Mouse (Mus musculus): ENCODE measurements at regions not wholly inside any gene's neighbourhood (a gene's known extent, or its start where the extent isn't known, plus 50 kb on each side); places are given as distances from the start of the nearest gene placed in this dataset.

GRCm38 (mm10) chr2:73998531-73998930 is 87.4 kb upstream of the Atp5g3 start:
- Histone ChIP-seq H3K27ac (ENCODE audit: control insufficient read depth, insufficient read depth, low read depth, low read length, poor library complexity) (no peak overlapping the region), H3K4me1 (ENCODE audit: control insufficient read depth, insufficient read depth, low read length) (no peaks in the 10 kb centered on the region), H3K4me3 (replicated peaks; ENCODE audit: control insufficient read depth, low read depth, low read length) (no peak overlapping the region)
- TF ChIP-seq CTCF (IDR thresholded peaks at IDR 0.05; ENCODE audit: control insufficient read depth, insufficient read depth, low read length) = no peak
- TF ChIP-seq POLR2A (IDR thresholded peaks at IDR 0.05; ENCODE audit: borderline replicate concordance, control insufficient read depth, low read depth, low read length) = no peak
- WGBS = 13% methylated on average over 2 of the region's 2 CpGs

GRCm38 (mm10) chr2:73996986-73997385 is 85.9 kb upstream of the Atp5g3 start:
- no peak for TF ChIP-seq POLR2A (IDR thresholded peaks at IDR 0.05; ENCODE audit: borderline replicate concordance, control insufficient read depth, low read depth, low read length)
- no peak for TF ChIP-seq CTCF (IDR thresholded peaks at IDR 0.05; ENCODE audit: control insufficient read depth, insufficient read depth, low read length)
- Histone ChIP-seq H3K4me3 (replicated peaks; ENCODE audit: control insufficient read depth, low read depth, low read length) (no peak overlapping the region), H3K27ac (ENCODE audit: control insufficient read depth, insufficient read depth, low read depth, low read length, poor library complexity) (no peak overlapping the region), H3K4me1 (ENCODE audit: control insufficient read depth, insufficient read depth, low read length) (no peaks in the 10 kb centered on the region)
- WGBS = 73% methylated on average over 5 of the region's 5 CpGs

- no peak overlapping the region for H3K4me3 ChIP-seq (replicated peaks; ENCODE audit: control insufficient read depth, low read depth, low read length)
- no peak overlapping the region for H3K27ac ChIP-seq (ENCODE audit: control insufficient read depth, insufficient read depth, low read depth, low read length, poor library complexity)
- WGBS = 79% methylated on average over 11 of the region's 11 CpGs
- TF ChIP-seq CTCF (IDR thresholded peaks at IDR 0.05; ENCODE audit: control insufficient read depth, insufficient read depth, low read length) (no peak), POLR2A (IDR thresholded peaks at IDR 0.05; ENCODE audit: borderline replicate concordance, control insufficient read depth, low read depth, low read length) (no peak)
- no peaks in the 10 kb centered on the region for H3K4me1 ChIP-seq (ENCODE audit: control insufficient read depth, insufficient read depth, low read length)
These were observed 80.7 kb upstream of the Atp5g3 start for GRCm38 (mm10) chr2:73991818-73992217.

GRCm38 (mm10) chr2:73987441-73988105 is 76.4 kb upstream of the Atp5g3 start:
- 78% methylated on average over 10 of the region's 10 CpGs for WGBS
- TF ChIP-seq POLR2A (IDR thresholded peaks at IDR 0.05; ENCODE audit: borderline replicate concordance, control insufficient read depth, low read depth, low read length) (no peak), CTCF (IDR thresholded peaks at IDR 0.05; ENCODE audit: control insufficient read depth, insufficient read depth, low read length) (no peak)
- H3K4me1 ChIP-seq (ENCODE audit: control insufficient read depth, insufficient read depth, low read length) = no peaks in the 10 kb centered on the region
- no peak overlapping the region for H3K4me3 ChIP-seq (replicated peaks; ENCODE audit: control insufficient read depth, low read depth, low read length)
- no peak overlapping the region for H3K27ac ChIP-seq (ENCODE audit: control insufficient read depth, insufficient read depth, low read depth, low read length, poor library complexity)

- 70% methylated on average over 6 of the region's 6 CpGs for WGBS
- no peak for TF ChIP-seq POLR2A (IDR thresholded peaks at IDR 0.05; ENCODE audit: borderline replicate concordance, control insufficient read depth, low read depth, low read length)
- no peak for TF ChIP-seq CTCF (IDR thresholded peaks at IDR 0.05; ENCODE audit: control insufficient read depth, insufficient read depth, low read length)
- Histone ChIP-seq H3K4me1 (ENCODE audit: control insufficient read depth, insufficient read depth, low read length) (no peaks in the 10 kb centered on the region), H3K4me3 (replicated peaks; ENCODE audit: control insufficient read depth, low read depth, low read length) (no peak overlapping the region), H3K27ac (ENCODE audit: control insufficient read depth, insufficient read depth, low read depth, low read length, poor library complexity) (no peak overlapping the region)
These were observed 74.8 kb upstream of the Atp5g3 start for GRCm38 (mm10) chr2:73985911-73986250.

- Histone ChIP-seq H3K27ac (ENCODE audit: control insufficient read depth, insufficient read depth, low read depth, low read length, poor library complexity) (no peak overlapping the region), H3K4me3 (replicated peaks; ENCODE audit: control insufficient read depth, low read depth, low read length) (no peak overlapping the region), H3K4me1 (ENCODE audit: control insufficient read depth, insufficient read depth, low read length) (no peaks in the 10 kb centered on the region)
- 80% methylated on average over 14 of the region's 14 CpGs for WGBS
- no peak for TF ChIP-seq POLR2A (IDR thresholded peaks at IDR 0.05; ENCODE audit: borderline replicate concordance, control insufficient read depth, low read depth, low read length)
- no peak for TF ChIP-seq CTCF (IDR thresholded peaks at IDR 0.05; ENCODE audit: control insufficient read depth, insufficient read depth, low read length)
These were observed 74.2 kb upstream of the Atp5g3 start for GRCm38 (mm10) chr2:73985238-73985910.

- TF ChIP-seq CTCF (IDR thresholded peaks at IDR 0.05; ENCODE audit: control insufficient read depth, insufficient read depth, low read length) (no peak), POLR2A (IDR thresholded peaks at IDR 0.05; ENCODE audit: borderline replicate concordance, control insufficient read depth, low read depth, low read length) (no peak)
- 59% methylated on average over 4 of the region's 4 CpGs for WGBS
- H3K4me1 ChIP-seq (ENCODE audit: control insufficient read depth, insufficient read depth, low read length) = no peaks in the 10 kb centered on the region
- no peak overlapping the region for H3K4me3 ChIP-seq (replicated peaks; ENCODE audit: control insufficient read depth, low read depth, low read length)
- H3K27ac ChIP-seq (ENCODE audit: control insufficient read depth, insufficient read depth, low read depth, low read length, poor library complexity) = no peak overlapping the region
These were observed 72.0 kb upstream of the Atp5g3 start for GRCm38 (mm10) chr2:73983166-73983565.

- Histone ChIP-seq H3K4me1 (ENCODE audit: control insufficient read depth, insufficient read depth, low read length) (no peaks in the 10 kb centered on the region), H3K4me3 (replicated peaks; ENCODE audit: control insufficient read depth, low read depth, low read length) (no peak overlapping the region), H3K27ac (ENCODE audit: control insufficient read depth, insufficient read depth, low read depth, low read length, poor library complexity) (no peak overlapping the region)
- TF ChIP-seq POLR2A (IDR thresholded peaks at IDR 0.05; ENCODE audit: borderline replicate concordance, control insufficient read depth, low read depth, low read length) (no peak), CTCF (IDR thresholded peaks at IDR 0.05; ENCODE audit: control insufficient read depth, insufficient read depth, low read length) (no peak)
- 87% methylated on average over 15 of the region's 15 CpGs for WGBS
These were observed 66.9 kb upstream of the Atp5g3 start for GRCm38 (mm10) chr2:73978072-73978471.

All from bone marrow, adult 2 months (tissue).